Mouse (Mus musculus) telencephalon, adult 2 months (tissue): ENCODE measurements around the gene Dmpk.

ENCODE experiments used
- DNase-seq: peaks from one replicate; pipeline ENCODE4 v3.0.0-alpha.2; 2011; ENCODE audit warnings: low read depth, low spot score

Gene Dmpk

DNA sequence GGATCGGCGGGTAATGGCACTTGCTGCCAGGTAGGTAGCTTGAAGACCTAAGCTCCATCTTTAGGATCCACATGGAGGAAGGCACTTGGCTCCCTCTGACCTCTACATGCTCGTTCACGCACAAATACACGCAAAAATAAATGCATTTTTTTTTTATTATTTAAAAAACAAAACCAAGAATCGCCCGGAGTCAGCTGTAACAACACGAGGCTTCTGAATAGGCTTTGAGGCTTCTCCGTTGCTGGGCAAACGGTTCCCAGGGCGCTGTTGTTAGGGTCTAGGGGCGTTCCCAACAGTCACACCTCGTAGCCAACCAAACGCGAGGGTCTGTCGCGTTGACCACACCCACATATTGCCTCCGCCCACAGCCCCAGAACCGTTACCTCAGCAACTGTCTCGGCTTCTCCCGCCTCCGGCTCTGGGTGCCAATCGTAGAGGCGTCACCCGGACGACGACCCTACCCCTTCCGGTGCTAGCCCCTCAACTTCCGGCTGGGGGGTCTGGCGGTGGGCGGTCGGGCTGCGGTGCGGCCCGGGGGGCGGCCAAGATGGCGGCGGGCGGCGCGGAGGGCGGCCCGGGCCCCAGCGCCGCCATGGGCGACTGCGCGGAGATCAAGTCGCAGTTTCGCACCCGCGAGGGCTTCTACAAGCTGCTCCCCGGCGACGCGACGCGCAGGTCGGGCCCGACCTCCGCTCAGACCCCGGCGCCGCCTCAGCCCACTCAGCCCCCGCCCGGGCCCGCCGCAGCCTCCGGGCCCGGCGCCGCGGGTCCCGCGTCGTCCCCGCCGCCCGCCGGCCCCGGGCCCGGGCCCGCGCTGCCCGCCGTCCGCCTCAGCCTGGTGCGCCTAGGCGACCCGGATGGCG is 7.7 kb upstream of the Dmpk start, which contains the start of gene Dmwd:
TSS of gene Dmwd (plus strand) at position 505 of the 863 bp plus-strand sequence.
- peak; percentile 96 for DNase-seq

DNA sequence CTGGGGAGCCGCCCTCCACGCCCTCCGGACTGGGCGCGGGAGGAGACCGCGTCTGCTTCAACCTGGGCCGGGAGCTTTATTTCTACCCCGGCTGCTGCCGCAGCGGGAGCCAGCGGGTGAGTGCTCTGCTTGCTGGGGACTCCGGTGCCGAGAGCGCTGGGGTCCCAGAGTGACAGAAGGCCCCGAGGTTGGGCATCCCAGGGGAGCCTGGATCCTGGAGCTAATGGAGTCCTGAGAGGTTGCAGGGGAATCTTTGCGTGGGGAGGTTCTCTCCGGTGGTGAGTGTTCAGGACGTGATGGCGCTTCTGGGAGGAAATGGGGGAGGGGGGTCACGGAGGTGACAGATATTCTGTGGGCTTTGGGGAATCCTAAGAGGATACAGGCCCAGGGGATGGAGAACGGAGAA is 7.1 kb upstream of the Dmpk start:
- no peak for DNase-seq

DNA sequence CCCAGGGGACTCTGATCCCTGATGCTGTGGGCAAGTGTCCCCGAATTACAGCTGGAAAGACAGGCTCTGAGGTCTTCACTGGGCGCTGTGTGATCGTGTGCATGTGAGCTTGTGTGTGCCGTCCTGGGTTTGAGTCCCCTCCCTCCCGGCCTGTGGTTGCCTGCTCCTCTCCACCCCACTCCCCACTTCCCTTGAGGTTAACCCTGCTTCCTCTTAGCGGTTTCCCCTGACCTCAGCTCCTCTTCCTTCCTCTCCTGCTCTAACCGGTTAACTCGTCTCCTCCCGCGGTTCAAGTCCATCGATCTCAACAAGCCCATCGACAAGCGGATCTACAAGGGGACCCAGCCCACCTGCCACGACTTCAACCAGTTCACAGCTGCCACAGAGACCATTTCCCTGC is 5.9 kb upstream of the Dmpk start:
- no peak for DNase-seq

DNA sequence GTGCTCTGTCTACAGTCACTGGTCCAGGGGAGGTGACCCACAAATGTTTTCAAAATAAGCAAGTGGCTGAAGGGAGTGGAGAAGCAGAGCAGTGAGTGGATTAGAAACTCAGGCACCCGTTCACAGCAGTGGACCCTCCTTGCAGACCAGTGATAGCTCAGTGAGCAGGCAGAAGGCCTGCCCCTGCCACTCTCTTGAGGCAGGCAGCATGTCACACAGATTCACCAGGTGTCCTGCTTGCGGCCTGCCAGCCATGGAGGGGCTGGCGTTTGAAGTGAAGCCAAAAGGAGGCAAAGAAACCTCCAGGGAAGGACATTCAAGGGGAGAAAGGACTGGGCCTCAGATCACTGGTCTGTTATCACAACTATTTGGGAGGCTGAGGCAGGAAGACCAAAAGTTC is 4.9 kb upstream of the Dmpk start:
- DNase-seq = no peak

DNA sequence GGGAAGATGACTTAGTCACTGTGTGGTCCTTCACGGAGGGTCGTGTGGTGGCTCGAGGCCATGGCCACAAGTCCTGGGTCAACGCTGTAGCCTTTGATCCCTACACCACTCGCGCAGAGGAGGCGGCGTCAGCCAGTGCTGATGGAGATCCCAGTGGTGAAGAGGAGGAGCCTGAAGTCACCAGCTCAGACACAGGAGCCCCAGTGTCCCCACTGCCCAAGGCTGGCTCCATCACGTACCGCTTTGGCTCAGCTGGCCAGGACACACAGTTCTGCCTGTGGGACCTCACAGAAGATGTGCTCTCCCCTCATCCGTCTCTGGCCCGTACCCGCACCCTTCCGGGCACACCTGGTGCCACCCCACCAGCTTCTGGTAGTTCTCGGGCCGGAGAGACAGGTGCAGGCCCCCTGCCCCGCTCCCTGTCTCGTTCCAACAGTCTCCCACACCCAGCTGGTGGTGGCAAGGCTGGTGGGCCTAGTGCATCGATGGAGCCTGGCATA is 3.1 kb upstream of the Dmpk start:
- no peak for DNase-seq

DNA sequence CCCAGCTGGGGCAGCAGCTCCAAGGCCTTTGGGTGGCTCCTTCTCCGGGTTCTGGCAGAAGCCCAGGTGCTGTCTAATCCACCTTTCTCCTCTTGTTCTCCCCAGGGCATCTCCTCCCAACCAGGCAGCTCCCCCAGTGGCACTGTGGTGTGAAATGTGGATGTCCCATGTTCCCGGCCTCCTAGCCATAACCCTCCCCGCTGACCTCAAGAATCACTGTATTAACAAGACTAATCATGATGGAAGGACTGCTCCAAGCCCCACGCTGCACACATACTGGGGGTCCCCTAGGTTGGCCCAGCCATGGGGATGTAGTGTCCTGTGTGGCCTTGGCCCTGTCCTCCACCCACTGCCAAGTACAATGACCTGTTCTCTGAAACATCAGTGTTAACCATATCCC is 1.5 kb upstream of the Dmpk start:
- DNase-seq = no peak

DNA sequence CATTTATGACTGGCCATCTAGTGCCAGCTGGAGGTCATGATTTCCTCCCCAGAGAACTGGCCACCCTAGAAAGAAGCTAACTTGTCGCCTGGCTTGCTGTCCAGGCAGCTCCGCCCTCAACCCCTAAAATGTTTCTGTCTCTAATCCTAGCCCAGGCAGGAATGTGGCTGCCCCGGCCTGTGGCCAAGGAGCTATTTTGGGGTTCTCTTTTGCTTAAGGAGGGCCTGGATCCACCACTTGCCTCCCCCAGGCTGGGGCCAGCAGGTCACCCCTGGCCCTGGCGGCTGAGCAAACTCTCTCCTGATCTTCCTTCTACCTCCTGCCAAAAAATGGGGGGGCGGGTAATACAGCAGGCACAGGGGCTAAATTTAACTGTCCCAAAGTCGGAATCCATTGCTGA is 553 bp upstream of the Dmpk start:
- DNase-seq = no peak

DNA sequence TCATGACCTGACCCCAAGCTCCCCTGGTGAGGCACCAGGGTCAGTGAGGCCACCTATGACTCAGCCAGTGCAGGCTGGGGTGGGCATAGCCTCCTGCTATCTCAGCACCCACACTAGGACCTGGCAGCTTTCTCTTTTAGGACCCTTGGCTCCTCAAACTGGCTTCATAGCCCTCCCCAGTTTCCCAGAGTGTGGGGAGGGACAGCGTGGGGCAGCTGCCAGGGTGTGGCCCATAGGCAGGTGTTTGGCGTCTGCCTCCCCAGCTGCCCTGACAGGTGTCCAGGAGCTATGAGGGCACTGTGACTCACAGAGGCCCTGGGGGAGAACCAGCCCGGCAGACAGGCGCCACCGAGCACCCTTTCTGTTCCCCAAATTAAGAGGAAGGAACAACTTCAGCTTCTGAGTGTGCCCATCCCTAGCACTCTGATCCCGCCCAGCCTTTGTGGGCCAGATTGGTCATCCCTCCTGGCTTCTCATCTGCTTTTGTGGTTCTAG is 675 bp downstream of the Dmpk start:
- DNase-seq = no peak

DNA sequence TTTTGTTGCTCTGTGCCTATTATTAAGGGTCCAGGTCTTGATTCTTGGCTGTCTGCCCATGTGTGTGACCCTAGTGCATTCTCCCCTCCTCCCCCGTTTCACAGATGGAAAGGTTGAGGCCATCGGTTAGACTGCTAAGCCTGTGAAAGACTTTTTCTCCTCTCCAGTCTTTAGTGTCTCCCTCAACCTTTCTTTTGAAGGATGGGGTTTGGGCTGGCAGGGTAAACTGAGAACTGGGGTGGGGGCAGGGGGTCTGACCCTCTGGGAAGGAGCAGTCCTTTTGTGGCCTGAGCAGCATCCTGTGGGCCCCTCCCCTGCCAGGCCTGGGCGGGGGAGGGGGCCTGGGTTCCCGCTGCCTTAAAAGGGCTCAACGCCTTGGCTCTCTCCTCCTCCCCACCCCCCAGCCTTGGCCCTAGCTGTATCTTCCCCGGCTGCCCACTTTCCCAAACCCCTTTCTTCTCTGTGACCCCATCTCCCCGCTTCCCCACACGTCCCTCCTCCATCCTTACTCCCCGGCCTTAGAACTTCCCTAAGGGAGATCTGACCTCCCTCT is 1.3 kb downstream of the Dmpk start:
- no peak for DNase-seq

DNA sequence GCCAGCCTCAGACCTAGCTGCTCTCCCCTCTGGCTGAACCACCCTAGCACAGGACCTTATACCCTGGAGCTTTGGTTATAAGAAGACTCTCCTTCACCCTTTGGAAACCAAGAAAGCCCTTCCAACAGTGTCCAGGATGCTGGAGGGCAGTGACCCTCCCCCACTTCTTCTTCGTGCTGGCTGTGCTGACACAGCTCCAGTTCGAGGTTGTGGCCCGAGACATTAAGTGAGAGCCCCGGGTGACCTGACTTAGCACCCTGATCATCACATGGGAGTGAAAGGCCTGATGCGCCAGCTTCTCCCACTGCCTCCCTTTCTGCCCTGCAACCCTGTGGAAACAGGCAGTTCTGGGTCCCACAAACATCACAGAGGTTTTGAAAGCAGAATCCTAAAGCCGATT is 1.8 kb downstream of the Dmpk start:
- DNase-seq = no peak

DNA sequence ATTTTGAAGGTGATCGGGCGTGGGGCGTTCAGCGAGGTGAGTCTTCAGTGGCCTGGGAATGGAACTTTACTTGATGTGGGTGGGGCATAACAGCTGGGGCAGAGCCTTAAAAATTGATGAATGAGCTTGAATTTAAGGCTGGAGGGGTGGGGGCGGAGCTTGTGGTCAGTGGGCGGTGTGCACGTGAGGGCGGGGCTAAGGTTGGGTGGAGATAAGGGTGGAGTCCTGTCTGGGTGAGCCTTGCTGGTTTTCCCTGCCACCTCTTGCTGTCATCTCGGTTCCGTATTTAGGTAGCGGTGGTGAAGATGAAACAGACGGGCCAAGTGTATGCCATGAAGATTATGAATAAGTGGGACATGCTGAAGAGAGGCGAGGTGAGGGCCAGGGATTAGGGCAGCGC is 2.4 kb downstream of the Dmpk start:
- DNase-seq = no peak

DNA sequence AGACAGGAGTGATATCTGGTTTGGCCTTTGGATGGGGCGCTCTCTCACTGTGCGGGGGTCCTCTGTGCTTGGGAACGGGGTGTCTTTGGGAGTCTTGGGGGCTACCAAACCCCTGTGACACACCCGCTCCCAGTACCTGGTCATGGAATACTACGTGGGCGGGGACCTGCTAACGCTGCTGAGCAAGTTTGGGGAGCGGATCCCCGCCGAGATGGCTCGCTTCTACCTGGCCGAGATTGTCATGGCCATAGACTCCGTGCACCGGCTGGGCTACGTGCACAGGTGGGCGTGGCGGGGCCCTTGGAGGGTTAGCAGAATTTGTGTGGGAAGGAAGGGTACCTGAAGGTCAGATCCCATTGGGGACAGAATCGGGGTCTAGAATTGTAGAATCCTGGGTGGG is 3.1 kb downstream of the Dmpk start:
- no peak for DNase-seq

DNA sequence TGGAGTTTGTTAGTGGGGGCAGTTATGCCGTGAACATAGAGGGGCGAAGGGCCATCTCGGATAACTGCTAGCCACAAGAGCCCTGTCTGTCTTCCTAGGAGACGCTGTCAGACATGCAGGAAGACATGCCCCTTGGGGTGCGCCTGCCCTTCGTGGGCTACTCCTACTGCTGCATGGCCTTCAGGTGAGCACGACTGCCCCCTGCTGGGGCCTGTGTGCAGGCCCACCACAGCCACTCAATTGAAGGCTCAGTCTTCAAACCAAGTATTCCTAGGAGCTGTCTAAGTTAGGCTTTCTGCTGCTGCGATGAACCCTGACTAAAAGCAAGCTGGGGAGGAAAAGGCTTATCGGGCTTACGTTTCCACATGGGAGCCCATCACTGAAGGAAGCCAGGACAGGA is 5.2 kb downstream of the Dmpk start:
- DNase-seq = no peak

DNA sequence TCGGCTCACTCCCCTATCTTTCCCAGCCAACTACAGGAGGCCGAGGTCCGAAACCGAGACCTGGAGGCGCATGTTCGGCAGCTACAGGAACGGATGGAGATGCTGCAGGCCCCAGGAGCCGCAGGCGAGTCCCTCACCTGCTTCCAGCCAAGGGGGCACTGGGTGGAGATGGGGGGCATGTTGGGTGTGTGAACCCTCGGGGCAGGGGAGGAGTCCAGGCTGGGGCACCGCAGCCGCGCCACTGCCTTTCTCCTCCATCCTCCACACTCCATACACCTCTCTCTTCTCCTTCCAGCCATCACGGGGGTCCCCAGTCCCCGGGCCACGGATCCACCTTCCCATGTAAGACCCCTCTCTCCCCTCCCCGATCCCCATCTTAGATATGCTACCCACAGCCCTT is 8.3 kb downstream of the Dmpk start:
- no peak for DNase-seq

DNA sequence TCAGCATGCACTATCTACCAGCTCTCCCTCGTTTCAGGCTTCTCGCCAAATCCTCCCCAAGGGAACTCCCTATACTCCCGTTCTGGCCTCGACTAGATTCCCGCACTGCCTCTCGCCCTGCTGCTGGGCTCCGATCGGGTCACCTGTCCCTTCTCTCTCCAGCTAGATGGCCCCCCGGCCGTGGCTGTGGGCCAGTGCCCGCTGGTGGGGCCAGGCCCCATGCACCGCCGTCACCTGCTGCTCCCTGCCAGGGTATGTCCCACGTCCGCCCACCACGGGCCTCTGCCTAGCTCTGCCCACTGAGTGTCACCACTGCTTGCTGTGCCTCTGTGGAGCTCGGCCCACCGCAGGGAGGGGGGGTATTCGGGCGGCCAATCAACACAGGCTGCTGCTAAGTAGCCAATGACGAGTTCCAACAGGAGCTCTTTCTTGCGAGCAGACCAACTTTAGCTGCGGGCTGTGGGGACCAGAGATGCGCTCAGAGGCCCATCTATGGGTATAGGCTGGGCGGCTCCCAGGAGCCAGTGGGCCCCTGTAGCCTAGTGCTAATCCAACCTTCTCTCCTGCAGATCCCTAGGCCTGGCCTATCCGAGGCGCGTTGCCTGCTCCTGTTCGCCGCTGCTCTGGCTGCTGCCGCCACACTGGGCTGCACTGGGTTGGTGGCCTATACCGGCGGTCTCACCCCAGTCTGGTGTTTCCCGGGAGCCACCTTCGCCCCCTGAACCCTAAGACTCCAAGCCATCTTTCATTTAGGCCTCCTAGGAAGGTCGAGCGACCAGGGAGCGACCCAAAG is 8.9 kb downstream of the Dmpk start:
- DNase-seq = no peak

DNA sequence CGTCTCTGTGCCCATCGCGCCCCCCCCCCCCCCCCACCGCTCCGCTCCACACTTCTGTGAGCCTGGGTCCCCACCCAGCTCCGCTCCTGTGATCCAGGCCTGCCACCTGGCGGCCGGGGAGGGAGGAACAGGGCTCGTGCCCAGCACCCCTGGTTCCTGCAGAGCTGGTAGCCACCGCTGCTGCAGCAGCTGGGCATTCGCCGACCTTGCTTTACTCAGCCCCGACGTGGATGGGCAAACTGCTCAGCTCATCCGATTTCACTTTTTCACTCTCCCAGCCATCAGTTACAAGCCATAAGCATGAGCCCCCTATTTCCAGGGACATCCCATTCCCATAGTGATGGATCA is 9.5 kb downstream of the Dmpk start:
- DNase-seq = no peak

DNA sequence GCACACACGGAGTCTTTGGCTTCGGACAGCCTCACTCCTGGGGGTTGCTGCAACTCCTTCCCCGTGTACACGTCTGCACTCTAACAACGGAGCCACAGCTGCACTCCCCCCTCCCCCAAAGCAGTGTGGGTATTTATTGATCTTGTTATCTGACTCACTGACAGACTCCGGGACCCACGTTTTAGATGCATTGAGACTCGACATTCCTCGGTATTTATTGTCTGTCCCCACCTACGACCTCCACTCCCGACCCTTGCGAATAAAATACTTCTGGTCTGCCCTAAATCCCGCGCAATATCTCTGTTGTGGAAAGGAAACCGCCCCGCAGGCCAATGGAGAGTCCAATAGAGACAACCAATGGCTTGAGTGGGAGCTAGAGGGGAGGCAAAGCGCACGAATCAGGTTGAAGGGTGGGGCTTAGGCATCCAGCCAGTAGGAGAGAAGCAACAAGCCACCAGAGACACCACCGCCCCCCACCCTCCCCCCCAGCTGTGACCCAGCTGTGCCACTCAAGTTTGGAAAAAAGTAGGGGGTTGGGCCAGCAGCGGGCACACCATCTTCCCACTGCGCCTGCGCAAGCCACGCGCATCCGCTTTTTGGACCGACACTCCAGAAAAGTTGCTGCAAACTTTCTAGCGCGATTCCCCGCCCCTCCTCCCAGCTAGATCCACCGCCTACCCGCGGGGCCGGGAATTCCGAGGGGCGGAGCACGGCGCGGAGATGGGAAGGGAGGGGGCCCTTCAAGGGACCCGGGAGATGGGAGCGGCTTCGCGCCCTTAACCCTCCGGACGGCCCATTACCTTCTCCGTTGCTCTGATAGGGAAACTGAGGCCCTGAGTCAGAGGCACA is 10.1 kb downstream of the Dmpk start:
- peak; percentile 56 for DNase-seq

DNA sequence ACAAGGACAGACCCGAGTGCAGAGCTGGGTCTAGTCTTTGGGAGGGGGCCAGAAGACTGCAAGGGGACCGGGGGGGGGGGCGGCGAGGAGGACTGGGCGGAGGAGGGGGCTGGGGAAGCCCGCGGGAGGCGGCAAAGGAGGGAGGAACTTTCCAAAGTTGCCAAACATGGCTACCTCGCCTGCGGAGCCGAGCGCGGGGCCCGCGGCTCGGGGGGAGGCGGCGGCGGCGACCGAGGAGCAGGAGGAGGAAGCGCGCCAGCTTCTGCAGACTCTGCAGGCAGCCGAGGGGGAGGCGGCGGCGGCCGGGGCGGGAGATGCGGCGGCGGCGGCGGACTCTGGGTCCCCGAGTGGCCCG is 10.8 kb downstream of the Dmpk start, which contains the start of gene Six5:
TSS of gene Six5 (plus strand) at position 124 of the 355 bp plus-strand sequence.
- no peak for DNase-seq

DNA sequence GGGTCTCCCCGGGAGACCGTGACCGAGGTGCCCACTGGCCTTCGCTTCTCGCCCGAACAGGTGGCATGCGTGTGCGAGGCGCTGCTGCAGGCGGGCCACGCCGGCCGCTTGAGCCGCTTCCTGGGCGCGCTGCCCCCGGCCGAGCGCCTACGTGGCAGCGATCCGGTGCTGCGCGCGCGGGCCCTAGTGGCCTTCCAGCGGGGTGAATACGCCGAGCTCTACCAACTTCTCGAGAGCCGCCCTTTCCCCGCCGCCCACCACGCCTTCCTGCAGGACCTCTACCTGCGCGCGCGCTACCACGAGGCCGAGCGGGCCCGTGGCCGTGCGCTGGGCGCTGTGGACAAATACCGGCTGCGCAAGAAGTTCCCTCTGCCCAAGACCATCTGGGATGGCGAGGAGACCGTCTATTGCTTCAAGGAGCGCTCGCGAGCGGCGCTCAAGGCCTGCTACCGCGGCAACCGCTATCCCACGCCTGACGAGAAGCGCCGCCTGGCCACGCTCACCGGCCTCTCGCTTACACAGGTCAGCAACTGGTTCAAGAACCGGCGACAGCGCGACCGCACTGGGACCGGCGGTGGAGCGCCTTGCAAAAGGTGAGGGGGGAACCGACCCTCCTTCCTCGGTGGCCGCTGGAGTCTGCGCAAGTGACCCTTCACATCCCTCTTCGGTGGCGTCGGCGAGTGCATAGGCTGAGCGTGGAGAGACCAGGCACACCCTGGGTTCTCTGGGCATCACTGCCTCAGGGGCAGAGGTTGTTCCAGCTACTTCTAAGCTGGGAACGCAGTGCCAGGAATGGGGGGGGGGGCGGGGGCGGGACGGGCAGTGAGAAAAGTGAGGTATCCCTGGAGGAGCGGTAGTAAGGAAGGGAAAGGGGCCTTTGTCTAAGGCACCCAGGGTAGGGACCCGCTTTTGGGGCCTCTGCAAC is 11.4 kb downstream of the Dmpk start:
- no peak for DNase-seq

DNA sequence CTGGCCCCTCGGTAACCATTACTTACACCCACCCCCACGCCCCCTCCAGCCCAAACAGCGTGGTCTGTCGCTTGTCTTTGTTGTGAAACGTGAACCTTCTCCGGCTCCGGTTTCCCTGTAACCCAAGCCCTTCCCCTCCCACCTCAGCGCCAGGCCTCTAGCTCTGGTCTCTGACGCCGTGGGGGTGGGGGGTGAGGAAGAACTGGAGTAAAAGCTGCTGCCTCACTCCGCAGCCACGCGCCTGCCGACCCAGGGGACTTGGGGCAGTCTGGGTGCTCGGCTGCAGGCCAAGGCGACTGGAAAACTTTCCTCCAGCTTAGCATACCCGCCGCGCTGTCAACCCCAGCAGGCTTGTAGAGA is 12.1 kb downstream of the Dmpk start:
- DNase-seq = no peak
